Mouse (Mus musculus) adrenal gland, adult 10 weeks (tissue): ENCODE data around the gene Gm12117. TPM values are rescaled to one million over a fixed set of nuclear protein-coding genes. Genes with fewer than 3 reads are reported as not detected.

Experiments
- polyA plus RNA-seq: library from polyadenylated mRNA; stranded (reverse); fragments of 350-450 nt; fragmentation: Illumina TruSeq; extraction: RNeasy Lipid Tissue Mini Kit (QIAGEN cat#74804); gene quantifications from one replicate; pipeline ENCODE4 v1.2.3, GENCODE M21; 2014; ENCODE audit warnings: low read depth, low replicate concordance

Gene Gm12117
- not detected for polyA plus RNA-seq

GRCm38 (mm10) chr11:33276637-33277036, at the start of gene Gm12117:
Gm12117 (minus strand) TSS chr11:33276737.

Other genes with a start within 250 kb of the Gm12117 start
- 0.64 TPM for gene Fgf18, start 129.3 kb downstream of the Gm12117 start, polyA plus RNA-seq
- gene Npm1, start 113.5 kb downstream of the Gm12117 start, polyA plus RNA-seq, result 1,253 TPM
- gene Tlx3, start 73.1 kb downstream of the Gm12117 start, polyA plus RNA-seq, result not detected
- gene Ranbp17, start 237.0 kb upstream of the Gm12117 start, polyA plus RNA-seq, result 6.5 TPM